Mouse (Mus musculus) lung, embryonic 14.5 days (tissue): ENCODE results near the gene Vmn2r17. TPM values are rescaled to one million over a fixed set of nuclear protein-coding genes. Genes with fewer than 3 reads are reported as not detected.

Experiments
- ATAC-seq: fragments of 200-750 bp; cut with Nextera tagmentation; 2 replicates; pipeline ENCODE4 v1.8.0; 2017; ENCODE audit warnings: mild to moderate bottlenecking, moderate TSS enrichment, moderate library complexity; ENCODE audit not compliant: insufficient read depth
- DNase-seq: peaks from one replicate; pipeline ENCODE4 v3.0.0-alpha.2; 2015
- H3K27ac ChIP-seq: fragments of 300-500 bp; sonication (generic); 2 replicates; pipeline ENCODE4 v1.5.1; 2014; ENCODE audit warnings: low read depth, mild to moderate bottlenecking, moderate library complexity
- H3K27me3 ChIP-seq: fragments of 300-500 bp; sonication (generic); 2 replicates; pipeline ENCODE4 v1.6.1; 2014; ENCODE audit warnings: low read length, control low read depth; ENCODE audit not compliant: insufficient read depth
- H3K36me3 ChIP-seq: fragments of 300-500 bp; sonication (generic); 2 replicates; pipeline ENCODE4 v1.6.1; 2014; ENCODE audit warnings: control low read depth; ENCODE audit not compliant: insufficient read depth
- H3K4me1 ChIP-seq: fragments of 300-500 bp; sonication (generic); 2 replicates; pipeline ENCODE4 v1.6.1; 2014; ENCODE audit warnings: antibody characterized with exemption, control low read depth; ENCODE audit not compliant: insufficient read depth
- H3K4me2 ChIP-seq: fragments of 300-500 bp; sonication (generic); 2 replicates; pipeline ENCODE4 v1.6.1; 2014; ENCODE audit warnings: mild to moderate bottlenecking
- H3K4me3 ChIP-seq: fragments of 300-500 bp; sonication (generic); 2 replicates; pipeline ENCODE4 v1.5.1; 2014; ENCODE audit warnings: low read depth, low read length
- H3K9ac ChIP-seq: fragments of 300-500 bp; sonication (generic); 2 replicates; pipeline ENCODE4 v1.6.1; 2014
- H3K9me3 ChIP-seq: fragments of 300-500 bp; sonication (generic); 2 replicates; pipeline ENCODE4 v1.6.1; 2016; ENCODE audit warnings: low read depth, low read length, control low read depth
- CTCF ChIP-seq: IDR thresholded peaks from 2 replicates; pipeline ENCODE4 v1.5.1; 2016; ENCODE audit warnings: antibody characterized with exemption, low read depth
- WGBS: fragments of 180-500 bp; shearing (Covaris S2); extraction: QIAGEN DNeasy Blood & Tissue Kit; methylation state at CpG from one replicate; pipeline ENCODE4 v1.1.7; 2014; 5-methylcytosine and 5-hydroxymethylcytosine counted together
- polyA plus RNA-seq: library from polyadenylated mRNA; unstranded; fragments of >200 nt; fragmentation: Nextera tagmentation; extraction: Ambion mirVana; gene quantifications from 2 replicates; pipeline ENCODE4 v1.2.1, GENCODE M21; 2014

Vmn2r17 gene
- polyA plus RNA-seq, result not detected in 2 replicates

GRCm38 (mm10) chr5:109419388-109419787 lies at the start of gene Vmn2r17:
Vmn2r17 (plus strand) TSS chr5:109419688.
- H3K36me3 ChIP-seq, result no peaks in the 10 kb centered on the region
- no peak for TF ChIP-seq CTCF
- ATAC-seq, result no peak

DNA sequence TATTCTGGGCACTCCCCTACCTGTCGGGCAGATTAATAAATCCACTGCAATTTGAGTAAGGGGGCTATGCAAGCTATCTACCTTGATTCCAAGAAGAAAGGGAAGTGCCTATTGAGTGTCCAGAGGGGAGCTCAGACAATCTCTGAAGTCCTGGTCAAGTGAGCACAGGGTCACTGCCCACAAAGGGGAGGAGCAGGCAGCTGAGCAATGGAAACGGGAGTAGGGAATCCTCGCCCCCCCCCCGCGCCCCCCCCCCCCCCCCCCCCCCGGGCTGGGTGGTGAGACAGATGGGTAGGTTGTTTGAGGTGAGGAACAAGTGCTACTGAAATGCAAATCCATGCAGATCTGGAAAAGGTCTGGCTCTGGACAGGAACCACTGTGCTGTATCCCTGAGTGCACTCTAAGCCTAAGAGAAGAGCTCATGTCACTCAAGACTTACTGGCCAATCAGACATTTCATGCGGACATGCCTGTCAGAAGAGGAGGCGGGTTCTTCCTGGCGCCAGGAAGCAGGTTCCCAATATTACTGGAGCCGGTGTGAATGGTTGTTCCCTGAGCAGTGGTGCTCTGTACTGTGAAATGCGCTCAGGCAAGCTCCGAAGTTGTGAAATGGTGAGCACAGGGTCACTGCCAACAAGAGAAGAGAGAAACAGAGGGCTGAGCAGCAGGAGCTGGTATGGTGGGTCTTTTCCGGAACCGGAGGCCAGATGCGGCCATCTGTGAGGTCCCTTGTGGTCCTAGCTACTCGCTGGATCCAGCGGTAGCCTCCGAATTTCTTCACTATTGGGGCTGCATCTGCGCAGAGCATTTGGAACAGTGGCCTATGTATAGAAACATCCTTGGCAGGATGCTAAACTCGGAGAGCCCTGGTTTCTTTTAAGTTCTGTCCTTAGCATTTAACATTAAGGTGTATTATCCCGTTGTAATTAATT lies 47.4 kb downstream of the Vmn2r17 start:
- Histone ChIP-seq H3K9ac (no peak overlapping the region), H3K27ac (no peak overlapping the region), H3K9me3 (no peaks in the 10 kb centered on the region), H3K4me3 (peak overlapping the region; percentile 19), H3K36me3 (no peaks in the 10 kb centered on the region), H3K4me2 (peak overlapping the region; percentile 37; the same call in 1 of the 2 replicates), H3K4me1 (no peaks in the 10 kb centered on the region), H3K27me3 (no peaks in the 10 kb centered on the region)
- no peak for TF ChIP-seq CTCF
- 21% methylated on average over 18 of the region's 21 CpGs for WGBS
- DNase-seq (peak; percentile 58), ATAC-seq (peak; percentile 78; the same call in 1 of the 2 replicates)

More at GRCm38 (mm10) chr5:109419388-109419787, at the start of gene Vmn2r17:
- no peak within 1 kb of the TSS for H3K27ac ChIP-seq
- no peak for DNase-seq
- H3K4me3 ChIP-seq, result no peak within 1 kb of the TSS
- H3K4me2 ChIP-seq, result no peak within 1 kb of the TSS
- H3K27me3 ChIP-seq, result no peaks in the 10 kb centered on the region
- H3K4me1 ChIP-seq, result no peaks in the 10 kb centered on the region
- WGBS, result 45% methylated on average over 2 of the region's 2 CpGs
- H3K9ac ChIP-seq, result no peak within 1 kb of the TSS
- no peaks in the 10 kb centered on the region; the same call in 1 of the 2 replicates for H3K9me3 ChIP-seq

- H3K36me3 ChIP-seq, result no peaks in the 10 kb centered on the region
- no peak for ATAC-seq
- TF ChIP-seq CTCF, result peak; percentile 43; the same call in 1 of the 2 replicates
- peak; percentile 41 for DNase-seq
- H3K4me2 ChIP-seq, result no peak overlapping the region
- H3K27ac ChIP-seq, result no peak overlapping the region
- no peak overlapping the region for H3K4me3 ChIP-seq
- no peaks in the 10 kb centered on the region for H3K27me3 ChIP-seq
- WGBS, result 7% methylated on average over 1 of the region's 1 CpGs
- H3K4me1 ChIP-seq, result no peaks in the 10 kb centered on the region
- peaks cover 4% of the 10 kb centered on the region; the same call in 1 of the 2 replicates for H3K9me3 ChIP-seq
- no peak overlapping the region for H3K9ac ChIP-seq
Observed at GRCm38 (mm10) chr5:109506729-109507128, 87.2 kb downstream of the Vmn2r17 start.

Other genes with a start within 250 kb of the Vmn2r17 start
- not detected in 2 replicates for gene Vmn2r13, start 227.5 kb upstream of the Vmn2r17 start, polyA plus RNA-seq
- gene Vmn2r14, start 195.0 kb upstream of the Vmn2r17 start, polyA plus RNA-seq, result not detected in 2 replicates
- not detected in 2 replicates for gene Vmn2r15, start 122.0 kb upstream of the Vmn2r17 start, polyA plus RNA-seq
- gene Vmn2r16, start 89.5 kb upstream of the Vmn2r17 start, polyA plus RNA-seq, result not detected in 2 replicates
- 10.7 and 10.9 TPM in 2 replicates for gene Crlf2, start 139.3 kb downstream of the Vmn2r17 start, polyA plus RNA-seq